Mouse (Mus musculus): ENCODE measurements around the gene 1700029P11Rik. TPM values are rescaled to one million over a fixed set of nuclear protein-coding genes. Genes with fewer than 3 reads are reported as not detected.

1700029P11Rik gene
- polyA plus RNA-seq, 1 experiment = not detected

GRCm38 (mm10) chr15:81993992-81994391 lies 13.7 kb downstream of the 1700029P11Rik start:
- peaks cover 62% of the 10 kb centered on the region for H3K36me3 ChIP-seq (ENCODE audit: control insufficient read depth, insufficient read depth)

DNA sequence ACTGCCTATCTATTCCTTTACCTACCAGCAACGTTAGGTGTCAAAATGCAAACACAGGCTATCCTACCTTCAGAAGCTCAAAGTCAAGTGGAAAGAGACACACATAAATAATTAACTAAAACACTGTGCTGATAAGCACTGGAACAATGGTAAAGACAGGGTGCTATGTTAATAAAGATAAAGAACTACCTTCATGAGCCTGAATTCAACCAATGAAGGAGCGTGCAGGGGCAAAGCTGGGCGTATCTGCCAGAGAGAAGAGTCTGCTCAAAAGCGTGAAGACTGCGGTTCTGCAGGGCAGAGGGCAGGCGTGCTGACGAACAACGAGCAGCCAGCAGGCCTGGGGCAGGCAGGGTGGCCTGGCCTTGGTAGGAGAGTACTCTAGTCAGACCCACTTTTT lies 23.9 kb downstream of the 1700029P11Rik start:
- Histone ChIP-seq H3K4me3 (ENCODE audit: insufficient read depth, poor library complexity, severe bottlenecking) (no peak overlapping the region), H3K27me3 (ENCODE audit: control insufficient read depth, insufficient read depth, insufficient read length) (no peaks in the 10 kb centered on the region), H3K79me3 (ENCODE audit: low read depth) (peaks cover 3% of the 10 kb centered on the region), H3K79me2 (ENCODE audit: control insufficient read depth, insufficient read depth) (peaks cover 26% of the 10 kb centered on the region), H3ac (ENCODE audit: control insufficient read depth, insufficient read length, low read depth) (no peak overlapping the region), H3K36me3 (ENCODE audit: control insufficient read depth, insufficient read depth) (peaks cover 34% of the 10 kb centered on the region)
- TF ChIP-seq CEBPB (IDR thresholded peaks at IDR 0.05; ENCODE audit: low read depth) (no peak), MYOD1 (IDR thresholded peaks at IDR 0.05; ENCODE audit: control insufficient read depth, insufficient read length, low read depth) (no peak), FOSL1 (IDR thresholded peaks at IDR 0.05; ENCODE audit: insufficient read depth, low read length, poor library complexity, severe bottlenecking) (no peak), CTCF (IDR thresholded peaks at IDR 0.05; ENCODE audit: control insufficient read depth, insufficient read depth, insufficient read length) (no peak), MYOG (IDR thresholded peaks at IDR 0.05; ENCODE audit: control insufficient read depth, extremely low read depth, insufficient read length) (no peak), MAX (IDR thresholded peaks at IDR 0.05) (no peak), USF1 (IDR thresholded peaks at IDR 0.05; ENCODE audit: low read depth) (no peak)

More at GRCm38 (mm10) chr15:81993992-81994391, 13.7 kb downstream of the 1700029P11Rik start:
- Histone ChIP-seq H3K79me3 (ENCODE audit: low read depth) (no peaks in the 10 kb centered on the region), H3K27me3 (ENCODE audit: control insufficient read depth, insufficient read depth, insufficient read length) (no peaks in the 10 kb centered on the region), H3K79me2 (ENCODE audit: control insufficient read depth, insufficient read depth) (no peaks in the 10 kb centered on the region), H3ac (ENCODE audit: control insufficient read depth, insufficient read length, low read depth) (no peak overlapping the region), H3K4me3 (ENCODE audit: insufficient read depth, poor library complexity, severe bottlenecking) (no peak overlapping the region)
- TF ChIP-seq MYOG (IDR thresholded peaks at IDR 0.05; ENCODE audit: control insufficient read depth, extremely low read depth, insufficient read length) (no peak), CTCF (IDR thresholded peaks at IDR 0.05; ENCODE audit: control insufficient read depth, insufficient read depth, insufficient read length) (no peak), USF1 (IDR thresholded peaks at IDR 0.05; ENCODE audit: low read depth) (no peak), MAX (IDR thresholded peaks at IDR 0.05) (no peak), FOSL1 (IDR thresholded peaks at IDR 0.05; ENCODE audit: insufficient read depth, low read length, poor library complexity, severe bottlenecking) (no peak), MYOD1 (IDR thresholded peaks at IDR 0.05; ENCODE audit: control insufficient read depth, insufficient read length, low read depth) (no peak), CEBPB (IDR thresholded peaks at IDR 0.05; ENCODE audit: low read depth) (no peak)

- Histone ChIP-seq H3K36me3 (ENCODE audit: control insufficient read depth, insufficient read depth) (peaks cover 7% of the 10 kb centered on the region), H3ac (ENCODE audit: control insufficient read depth, insufficient read length, low read depth) (no peak overlapping the region), H3K4me3 (ENCODE audit: insufficient read depth, poor library complexity, severe bottlenecking) (no peak overlapping the region), H3K27me3 (ENCODE audit: control insufficient read depth, insufficient read depth, insufficient read length) (no peaks in the 10 kb centered on the region), H3K79me3 (ENCODE audit: low read depth) (peaks cover 46% of the 10 kb centered on the region), H3K79me2 (ENCODE audit: control insufficient read depth, insufficient read depth) (peaks cover 86% of the 10 kb centered on the region)
- no peak for TF ChIP-seq MYOG (IDR thresholded peaks at IDR 0.05; ENCODE audit: control insufficient read depth, extremely low read depth, insufficient read length)
- no peak for TF ChIP-seq USF1 (IDR thresholded peaks at IDR 0.05; ENCODE audit: low read depth)
- TF ChIP-seq CTCF (IDR thresholded peaks at IDR 0.05; ENCODE audit: control insufficient read depth, insufficient read depth, insufficient read length) = no peak
- peak; percentile 42 for TF ChIP-seq MAX (IDR thresholded peaks at IDR 0.05)
Observed at GRCm38 (mm10) chr15:82011947-82012346, 31.6 kb downstream of the 1700029P11Rik start.

- Histone ChIP-seq H3K27me3 (ENCODE audit: control insufficient read depth, insufficient read depth, insufficient read length) (no peaks in the 10 kb centered on the region), H3ac (ENCODE audit: control insufficient read depth, insufficient read length, low read depth) (peak overlapping the region; percentile 86), H3K36me3 (ENCODE audit: control insufficient read depth, insufficient read depth) (peaks cover 20% of the 10 kb centered on the region), H3K79me2 (ENCODE audit: control insufficient read depth, insufficient read depth) (peaks cover 78% of the 10 kb centered on the region), H3K79me3 (ENCODE audit: low read depth) (peaks cover 47% of the 10 kb centered on the region), H3K4me3 (ENCODE audit: insufficient read depth, poor library complexity, severe bottlenecking) (peak overlapping the region; percentile 95)
- TF ChIP-seq USF1 (IDR thresholded peaks at IDR 0.05; ENCODE audit: low read depth) (no peak), CTCF (IDR thresholded peaks at IDR 0.05; ENCODE audit: control insufficient read depth, insufficient read depth, insufficient read length) (no peak), MYOD1 (IDR thresholded peaks at IDR 0.05; ENCODE audit: control insufficient read depth, insufficient read length, low read depth) (no peak), CEBPB (IDR thresholded peaks at IDR 0.05; ENCODE audit: low read depth) (no peak), MYOG (IDR thresholded peaks at IDR 0.05; ENCODE audit: control insufficient read depth, extremely low read depth, insufficient read length) (no peak), MAX (IDR thresholded peaks at IDR 0.05) (no peak), FOSL1 (IDR thresholded peaks at IDR 0.05; ENCODE audit: insufficient read depth, low read length, poor library complexity, severe bottlenecking) (no peak)
Observed at GRCm38 (mm10) chr15:82014745-82015391, 34.5 kb downstream of the 1700029P11Rik start.

DNA sequence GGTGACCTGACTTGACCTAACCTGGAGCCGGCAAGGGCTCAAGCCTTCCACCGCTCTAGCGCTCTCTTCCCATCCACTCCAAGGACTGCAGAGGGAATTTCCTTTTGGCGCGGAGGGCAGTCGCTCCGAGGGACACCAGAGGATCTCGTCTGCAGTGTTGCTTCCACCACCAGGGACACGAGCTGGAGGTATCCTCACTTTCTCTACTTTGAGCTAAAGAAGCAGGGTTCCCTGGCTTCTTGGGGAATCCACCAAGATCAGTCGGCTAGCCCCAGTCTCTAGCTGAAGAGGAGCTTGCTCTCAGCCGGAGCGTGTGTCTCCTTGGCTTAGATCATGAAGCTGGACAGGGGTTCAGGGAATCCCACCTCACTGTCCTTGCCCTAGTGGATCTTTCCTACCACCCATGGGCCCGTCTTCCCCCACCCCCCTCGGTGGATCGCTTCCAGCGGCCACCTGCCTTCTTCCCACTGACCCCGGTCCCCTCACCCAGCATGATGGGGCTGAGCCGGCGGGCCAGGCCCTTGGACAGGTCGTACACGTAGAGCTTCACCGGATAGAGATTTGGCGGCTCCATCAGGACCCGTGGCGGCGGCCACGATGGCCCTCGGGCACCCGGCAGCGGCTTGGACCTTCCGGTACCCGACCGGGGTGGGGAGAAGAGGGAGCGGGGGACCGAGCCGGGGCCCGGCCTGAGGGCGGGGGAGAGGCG lies 35.2 kb downstream of the 1700029P11Rik start:
- Histone ChIP-seq H3K79me2 (ENCODE audit: control insufficient read depth, insufficient read depth) (peaks cover 71% of the 10 kb centered on the region), H3K79me3 (ENCODE audit: low read depth) (peaks cover 45% of the 10 kb centered on the region), H3K4me3 (ENCODE audit: insufficient read depth, poor library complexity, severe bottlenecking) (peak overlapping the region; percentile 95), H3K27me3 (ENCODE audit: control insufficient read depth, insufficient read depth, insufficient read length) (no peaks in the 10 kb centered on the region), H3K36me3 (ENCODE audit: control insufficient read depth, insufficient read depth) (peaks cover 22% of the 10 kb centered on the region), H3ac (ENCODE audit: control insufficient read depth, insufficient read length, low read depth) (peak overlapping the region; percentile 86)
- TF ChIP-seq CEBPB (IDR thresholded peaks at IDR 0.05; ENCODE audit: low read depth) (no peak), MAX (IDR thresholded peaks at IDR 0.05) (no peak), USF1 (IDR thresholded peaks at IDR 0.05; ENCODE audit: low read depth) (no peak), CTCF (IDR thresholded peaks at IDR 0.05; ENCODE audit: control insufficient read depth, insufficient read depth, insufficient read length) (no peak), MYOG (IDR thresholded peaks at IDR 0.05; ENCODE audit: control insufficient read depth, extremely low read depth, insufficient read length) (no peak)
